Mouse (Mus musculus): ENCODE measurements around the gene Hspa4l. TPM values are rescaled to one million over a fixed set of nuclear protein-coding genes. Genes with fewer than 3 reads are reported as not detected.

The Hspa4l gene
- 7.7 and 9.2 TPM in 2 replicates for polyA plus RNA-seq (2015; fragmentation: Nextera tagmentation; extraction: Ambion mirVana)

GRCm38 (mm10) chr3:40744024-40744835, at the start of gene Hspa4l:
Gene Hspa4l (plus strand): TSS chr3:40744495.

DNA sequence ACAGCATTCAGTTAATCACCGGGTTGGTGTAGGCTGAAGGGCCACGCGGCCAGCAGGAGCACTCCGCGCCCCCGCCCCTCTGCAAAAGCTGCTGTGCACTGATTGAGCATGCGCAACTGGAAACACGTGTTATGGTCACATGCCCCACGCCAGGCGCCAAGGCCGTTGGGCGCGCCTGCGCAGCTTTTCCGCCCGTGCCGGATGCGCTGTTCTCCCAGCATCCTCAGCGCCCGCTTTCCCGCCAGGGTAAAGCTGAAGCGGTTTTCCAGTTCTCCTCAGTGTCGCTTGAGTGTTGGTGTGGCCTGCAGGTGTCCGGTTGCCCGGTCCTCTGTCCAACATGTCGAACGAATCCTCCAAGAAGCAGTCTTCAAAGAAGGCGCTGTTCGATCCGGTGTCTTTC, 35.6 kb upstream of the Hspa4l start, which contains the start of gene Slc25a31:
TSS of gene Slc25a31 (plus strand) at position 201 of the 400 bp plus-strand sequence.

GRCm38 (mm10) chr3:40799530-40800372, 55.5 kb downstream of the Hspa4l start, which contains the start of gene Plk4:
Gene Plk4 (plus strand): TSS chr3:40800019.

Other genes with a start within 250 kb of the Hspa4l start
- gene Intu, start 213.2 kb upstream of the Hspa4l start, polyA plus RNA-seq (2015; fragmentation: Nextera tagmentation; extraction: Ambion mirVana): 0.97 and 1.5 TPM in 2 replicates
- gene Slc25a31, start 35.6 kb upstream of the Hspa4l start, polyA plus RNA-seq (2015; fragmentation: Nextera tagmentation; extraction: Ambion mirVana): 0.17 and 0.35 TPM in 2 replicates
- gene Plk4, start 55.5 kb downstream of the Hspa4l start, polyA plus RNA-seq (2015; fragmentation: Nextera tagmentation; extraction: Ambion mirVana): 11.8 and 18.1 TPM in 2 replicates
- gene Mfsd8, start 102.4 kb downstream of the Hspa4l start, polyA plus RNA-seq (2015; fragmentation: Nextera tagmentation; extraction: Ambion mirVana): 5.9 and 6.6 TPM in 2 replicates
- 2.7 and 4.0 TPM in 2 replicates for gene Abhd18, start 102.5 kb downstream of the Hspa4l start, polyA plus RNA-seq (2015; fragmentation: Nextera tagmentation; extraction: Ambion mirVana)
- gene 1700034I23Rik, start 158.0 kb downstream of the Hspa4l start, polyA plus RNA-seq (2015; fragmentation: Nextera tagmentation; extraction: Ambion mirVana): 0.07 TPM in 2 replicates
- gene Larp1b, start 205.3 kb downstream of the Hspa4l start, polyA plus RNA-seq (2015; fragmentation: Nextera tagmentation; extraction: Ambion mirVana): 18.2 and 22.5 TPM in 2 replicates

All from urinary bladder, postnatal 0 days (tissue).